Mouse (Mus musculus): ENCODE measurements around the gene Tanc2. TPM values are rescaled to one million over a fixed set of nuclear protein-coding genes. Genes with fewer than 3 reads are reported as not detected.

Gene Tanc2
- total and polyA plus RNA-seq, 3 experiments = 0.04 to 0.18 TPM; not detected in 1

DNA sequence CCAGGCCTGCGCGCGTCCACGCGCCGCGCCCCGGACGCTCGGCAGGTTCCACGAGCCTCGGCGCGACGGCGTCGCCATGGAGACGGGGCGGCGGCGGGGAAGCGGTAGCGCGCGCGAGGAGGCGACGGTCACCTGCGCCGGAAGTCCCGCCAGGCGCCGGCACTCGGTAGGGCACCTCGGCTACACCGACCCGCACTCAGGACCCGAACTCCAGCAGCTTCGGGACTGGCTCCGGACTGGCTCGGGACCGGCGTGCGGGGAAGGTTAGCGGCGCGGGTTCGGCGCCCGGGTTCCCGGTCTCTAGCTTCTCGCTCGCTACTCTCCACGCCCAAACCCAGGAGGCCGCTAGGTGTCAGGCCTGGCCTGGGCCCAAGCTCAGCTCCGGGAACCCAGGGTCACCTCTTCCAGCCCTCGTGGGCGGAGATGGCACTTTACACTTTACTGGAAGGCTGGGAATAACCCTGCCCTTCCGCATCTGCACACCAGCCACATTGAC, 354.4 kb downstream of the Tanc2 start (continued):
- no peak; the same call in 1 of the 2 replicates for TF ChIP-seq ETS1 (IDR thresholded peaks at IDR 0.05; ENCODE audit: low read depth, low read length)
- TF ChIP-seq MAFK (IDR thresholded peaks at IDR 0.05; ENCODE audit: borderline replicate concordance, low read depth, low read length) = no peak
- peak; percentile 31 for TF ChIP-seq USF1 (IDR thresholded peaks at IDR 0.05; ENCODE audit: low read depth, low read length)
- peak in 2 of 3 experiments; percentile 47 to 68; a peak in 5 of 6 replicates for TF ChIP-seq CTCF (IDR thresholded peaks at IDR 0.05 in 2 of 3, conservative IDR thresholded peaks at IDR 0.05 in 1 of 3; ENCODE audit: control insufficient read depth in 1 of 3, insufficient read depth in 1 of 3, low read depth in 2 of 3, low read length in 3 of 3, poor library complexity in 1 of 3, severe bottlenecking in 1 of 3)
- TF ChIP-seq HCFC1 (IDR thresholded peaks at IDR 0.05; ENCODE audit: low read depth, low read length) = peak; percentile 74
- TF ChIP-seq GATA1 (IDR thresholded peaks at IDR 0.05; ENCODE audit: low read depth, low read length) = no peak
- no peak for TF ChIP-seq POLR2AphosphoS5 (IDR thresholded peaks at IDR 0.05; ENCODE audit: borderline replicate concordance, low read depth, low read length)
- peak; percentile 94 for TF ChIP-seq MXI1 (IDR thresholded peaks at IDR 0.05; ENCODE audit: low read depth, low read length)

DNA sequence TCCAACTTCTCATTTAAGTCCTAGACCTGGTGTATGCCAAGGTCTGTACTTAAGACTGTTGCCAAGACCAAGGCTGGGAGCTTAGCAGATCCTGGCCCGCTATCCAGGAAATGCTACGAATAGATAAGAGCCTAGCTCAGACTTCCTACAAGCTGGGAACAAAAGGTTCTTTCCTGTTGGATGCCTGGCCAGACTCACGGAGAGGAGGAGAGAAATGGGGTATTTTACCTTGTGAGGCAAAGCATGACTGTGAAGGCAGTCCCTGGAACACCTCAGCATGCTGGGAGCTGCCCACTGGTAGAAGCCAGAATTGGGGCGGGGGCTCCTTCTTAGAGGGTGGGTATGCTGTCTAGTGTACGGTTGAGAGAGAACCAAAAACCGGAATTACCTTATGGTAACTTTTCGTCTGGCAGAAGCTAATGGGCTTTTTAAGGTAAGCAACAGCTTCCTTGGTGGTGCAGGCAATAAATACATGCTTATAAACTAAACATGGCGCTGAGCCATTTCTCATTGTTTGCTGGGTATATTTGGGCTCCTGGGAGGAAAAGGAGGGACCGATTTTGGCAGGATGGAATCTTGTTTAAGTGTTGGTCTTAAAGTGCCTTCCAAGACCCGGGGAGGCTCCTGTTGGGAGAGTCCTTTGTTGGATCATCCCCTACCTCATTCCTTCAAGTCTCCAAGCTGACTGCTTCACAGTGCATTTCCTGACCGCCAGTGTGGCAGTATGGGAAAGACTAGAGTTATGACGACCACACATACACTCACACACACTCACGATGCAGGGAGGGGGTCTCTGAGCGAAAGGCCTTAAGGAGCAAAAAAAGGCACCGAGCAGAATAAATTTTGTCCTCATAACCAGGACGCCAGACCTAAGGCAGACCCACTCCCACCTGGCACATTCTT, 355.2 kb downstream of the Tanc2 start:
- DNase-seq (ENCODE audit: low read depth, low spot score) = peak; percentile 78
- peak overlapping the region; percentile 82 to 98 for H3K4me3 ChIP-seq (ENCODE audit: control insufficient read depth in 1 of 2, insufficient read depth in 1 of 2, low read depth in 2 of 2, low read length in 2 of 2)
- H3K79me2 ChIP-seq (ENCODE audit: control insufficient read depth, insufficient read depth, low read length, poor library complexity) = peaks cover 4% of the 10 kb centered on the region; the same call in 1 of the 2 replicates
- no peaks in the 10 kb centered on the region for H3K27me3 ChIP-seq (ENCODE audit: control insufficient read depth in 1 of 2, insufficient read depth in 2 of 2, low read length in 2 of 2)
- no peaks in the 10 kb centered on the region for H3K9me3 ChIP-seq (replicated peaks; ENCODE audit: insufficient read depth, low read length)
- H3K27ac ChIP-seq (ENCODE audit: control insufficient read depth, low read depth, low read length) = peak overlapping the region; percentile 44
- peaks cover 10 to 45% of the 10 kb centered on the region in 2 experiments for H3K4me1 ChIP-seq (ENCODE audit: control insufficient read depth in 1 of 2, insufficient read depth in 2 of 2, low read length in 2 of 2)
- H3K36me3 ChIP-seq (ENCODE audit: control insufficient read depth in 1 of 2, insufficient read depth in 2 of 2, low read length in 2 of 2) = peaks cover 0 to 16% of the 10 kb centered on the region in 2 experiments; a peak in 2 of 4 replicates
- H3K9ac ChIP-seq (ENCODE audit: control insufficient read depth, low read depth, low read length, poor library complexity, severe bottlenecking) = peak overlapping the region; percentile 88
- TF ChIP-seq SMC3 (IDR thresholded peaks at IDR 0.05; ENCODE audit: low read depth, low read length) (no peak), ELF1 (IDR thresholded peaks at IDR 0.05; ENCODE audit: low read depth, low read length) (peak; percentile 47; the same call in 1 of the 2 replicates), NRF1 (IDR thresholded peaks at IDR 0.05; ENCODE audit: insufficient read depth, low read depth, low read length, poor library complexity, severe bottlenecking) (no peak), MAX (IDR thresholded peaks at IDR 0.05; ENCODE audit: low read length) (0 out of 2 replicates have a peak, but pooled peaks have one; percentile 11), SIN3A (IDR thresholded peaks at IDR 0.05; ENCODE audit: low read length) (no peak), USF2 (IDR thresholded peaks at IDR 0.05; ENCODE audit: borderline replicate concordance in 1 of 2, insufficient read depth in 1 of 2, low read depth in 1 of 2, low read length in 2 of 2) (no peak), KAT2A (conservative IDR thresholded peaks at IDR 0.05; ENCODE audit: low read depth, low read length) (no peak), CHD2 (IDR thresholded peaks at IDR 0.05; ENCODE audit: low read length) (no peak), ZMIZ1 (IDR thresholded peaks at IDR 0.05; ENCODE audit: low read depth, low read length) (no peak), RCOR1 (IDR thresholded peaks at IDR 0.05; ENCODE audit: low read depth, low read length) (no peak), ZC3H11A (IDR thresholded peaks at IDR 0.05; ENCODE audit: low read depth, low read length) (no peak), ETS1 (IDR thresholded peaks at IDR 0.05; ENCODE audit: low read depth, low read length) (0 out of 2 replicates have a peak, but pooled peaks have one; percentile 10), ZNF384 (IDR thresholded peaks at IDR 0.05; ENCODE audit: low read depth, low read length) (no peak), E2F4 (IDR thresholded peaks at IDR 0.05; ENCODE audit: borderline replicate concordance, low read depth, low read length) (no peak), BHLHE40 (IDR thresholded peaks at IDR 0.05; ENCODE audit: borderline replicate concordance, low read depth, low read length) (no peak), NELFE (IDR thresholded peaks at IDR 0.05; ENCODE audit: low read depth, low read length) (no peak), TBP (IDR thresholded peaks at IDR 0.05; ENCODE audit: low read depth, low read length) (no peak), TAL1 (IDR thresholded peaks at IDR 0.05; ENCODE audit: low read length) (0 out of 2 replicates have a peak, but pooled peaks have one; percentile 4), POLR2AphosphoS2 (IDR thresholded peaks at IDR 0.05; ENCODE audit: low read length) (no peak), MEF2A (IDR thresholded peaks at IDR 0.05; ENCODE audit: extremely low read depth, insufficient replicate concordance, low read depth, low read length, poor library complexity, severe bottlenecking) (no peak), MAZ (IDR thresholded peaks at IDR 0.05; ENCODE audit: low read depth, low read length) (0 out of 2 replicates have a peak, but pooled peaks have one; percentile 24), EP300 (IDR thresholded peaks at IDR 0.05; ENCODE audit: low read depth in 1 of 2, low read length in 2 of 2) (peak in 1 of 2 experiments; percentile 2; a peak in 1 of 4 replicates), CHD1 (IDR thresholded peaks at IDR 0.05; ENCODE audit: low read depth, low read length) (no peak), MXI1 (IDR thresholded peaks at IDR 0.05; ENCODE audit: low read depth, low read length) (no peak), POLR2AphosphoS5 (IDR thresholded peaks at IDR 0.05; ENCODE audit: borderline replicate concordance, low read depth, low read length) (no peak), GABPA (IDR thresholded peaks at IDR 0.05; ENCODE audit: low read depth, low read length) (no peak), GATA1 (IDR thresholded peaks at IDR 0.05; ENCODE audit: low read depth, low read length) (peak; percentile 66)

Data from MEL (cell line).